Mouse (Mus musculus): ENCODE data around the gene Trpv3. TPM values are rescaled to one million over a fixed set of nuclear protein-coding genes. Genes with fewer than 3 reads are reported as not detected.

The Trpv3 gene
- polyA plus RNA-seq, 1 experiment = not detected

DNA sequence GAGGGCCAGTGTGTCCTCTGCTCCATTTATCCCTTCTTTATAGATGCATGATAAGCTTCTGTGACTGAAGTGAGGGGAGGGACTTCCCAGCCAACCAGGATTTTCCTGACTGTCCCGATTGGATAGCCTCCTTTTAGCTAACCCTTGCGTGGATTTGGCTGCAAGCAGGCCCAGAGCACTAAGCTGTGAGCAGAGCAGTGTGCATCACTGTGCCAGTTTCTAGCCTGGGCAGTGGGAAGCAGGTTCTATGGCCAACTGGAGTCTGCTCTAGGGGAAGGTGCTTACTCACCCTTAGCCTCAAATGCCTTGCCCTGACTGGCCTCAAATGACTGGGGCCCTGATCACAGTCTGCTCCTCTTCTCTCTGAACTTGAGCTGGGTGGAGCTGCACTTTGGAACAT lies 7.6 kb downstream of the Trpv3 start:
- no peaks in the 10 kb centered on the region for H3K4me1 ChIP-seq (ENCODE audit: control insufficient read depth, insufficient read depth, low read length)
- no peaks in the 10 kb centered on the region for H3K36me3 ChIP-seq (ENCODE audit: control insufficient read depth, insufficient read depth, low read length, poor library complexity, severe bottlenecking)
- no peak overlapping the region for H3K9ac ChIP-seq (ENCODE audit: low read depth, poor library complexity, severe bottlenecking)
- no peak for TF ChIP-seq CTCF (IDR thresholded peaks at IDR 0.05; ENCODE audit: low read depth, low read length)
- TF ChIP-seq POLR2A (IDR thresholded peaks at IDR 0.05; ENCODE audit: insufficient read depth, low read length) = no peak
- no peak for TF ChIP-seq EP300 (IDR thresholded peaks at IDR 0.05; ENCODE audit: insufficient read depth, low read depth, low read length)
- H3K9me3 ChIP-seq (replicated peaks; ENCODE audit: control insufficient read depth, insufficient read depth, low read length, poor library complexity, severe bottlenecking) = no peaks in the 10 kb centered on the region
- H3K27me3 ChIP-seq (ENCODE audit: control insufficient read depth, insufficient read depth, low read length, poor library complexity, severe bottlenecking) = no peaks in the 10 kb centered on the region
- no peak overlapping the region for H3K27ac ChIP-seq (ENCODE audit: insufficient read depth, low read length)
- H3K4me3 ChIP-seq (ENCODE audit: low read depth, low read length) = no peak overlapping the region

DNA sequence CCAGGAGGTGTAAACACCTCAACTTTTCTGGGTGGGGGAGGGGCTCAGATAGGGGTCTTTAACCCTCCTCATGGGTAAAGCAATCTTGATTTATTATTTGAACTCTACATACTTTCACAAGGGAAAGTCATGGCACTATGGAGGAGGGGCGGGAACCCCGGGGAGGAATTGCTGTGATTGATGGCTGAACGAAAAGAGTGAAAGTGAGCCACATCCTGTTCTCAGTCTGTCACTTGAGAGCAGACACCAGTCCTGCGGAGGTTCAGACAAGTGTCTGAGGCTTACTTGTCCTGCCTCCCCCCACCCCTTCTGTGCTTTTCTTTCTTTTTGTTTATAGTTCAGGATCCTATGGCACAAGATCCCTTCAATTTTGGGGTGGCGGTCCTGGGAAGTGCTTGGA lies 13.5 kb downstream of the Trpv3 start:
- TF ChIP-seq POLR2A (IDR thresholded peaks at IDR 0.05; ENCODE audit: insufficient read depth, low read length) = no peak
- no peak for TF ChIP-seq EP300 (IDR thresholded peaks at IDR 0.05; ENCODE audit: insufficient read depth, low read depth, low read length)
- TF ChIP-seq CTCF (IDR thresholded peaks at IDR 0.05; ENCODE audit: low read depth, low read length) = no peak
- no peak overlapping the region for H3K9ac ChIP-seq (ENCODE audit: low read depth, poor library complexity, severe bottlenecking)
- no peaks in the 10 kb centered on the region for H3K4me1 ChIP-seq (ENCODE audit: control insufficient read depth, insufficient read depth, low read length)
- H3K36me3 ChIP-seq (ENCODE audit: control insufficient read depth, insufficient read depth, low read length, poor library complexity, severe bottlenecking) = no peaks in the 10 kb centered on the region
- H3K4me3 ChIP-seq (ENCODE audit: low read depth, low read length) = no peak overlapping the region
- no peaks in the 10 kb centered on the region for H3K9me3 ChIP-seq (replicated peaks; ENCODE audit: control insufficient read depth, insufficient read depth, low read length, poor library complexity, severe bottlenecking)
- no peaks in the 10 kb centered on the region for H3K27me3 ChIP-seq (ENCODE audit: control insufficient read depth, insufficient read depth, low read length, poor library complexity, severe bottlenecking)
- no peak overlapping the region for H3K27ac ChIP-seq (ENCODE audit: insufficient read depth, low read length)

DNA sequence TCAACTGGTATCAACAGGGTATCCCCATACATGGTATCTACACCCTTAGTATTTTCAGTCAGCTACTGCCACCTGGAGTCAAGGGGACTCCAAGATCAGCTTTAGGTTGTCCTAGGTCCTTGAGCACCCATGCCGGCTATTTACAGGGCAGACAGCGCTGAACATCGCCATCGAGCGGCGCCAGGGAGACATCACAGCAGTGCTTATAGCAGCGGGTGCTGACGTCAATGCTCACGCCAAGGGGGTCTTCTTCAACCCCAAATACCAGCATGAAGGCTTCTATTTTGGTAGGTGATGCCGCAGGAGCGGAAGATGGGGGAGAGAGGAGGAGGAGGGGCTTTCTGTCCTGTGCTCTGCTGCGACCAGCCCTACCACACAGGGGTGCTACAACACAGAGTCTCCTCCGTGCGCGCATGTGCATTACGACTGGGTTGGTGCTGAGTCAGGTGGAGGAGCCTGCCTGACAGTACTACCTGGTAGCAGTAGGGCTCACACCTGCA lies 14.4 kb downstream of the Trpv3 start:
- H3K9ac ChIP-seq (ENCODE audit: low read depth, poor library complexity, severe bottlenecking) = no peak overlapping the region
- TF ChIP-seq POLR2A (IDR thresholded peaks at IDR 0.05; ENCODE audit: insufficient read depth, low read length) = no peak
- TF ChIP-seq CTCF (IDR thresholded peaks at IDR 0.05; ENCODE audit: low read depth, low read length) = peak; percentile 67
- TF ChIP-seq EP300 (IDR thresholded peaks at IDR 0.05; ENCODE audit: insufficient read depth, low read depth, low read length) = peak; percentile 47; the same call in 1 of the 2 replicates
- no peaks in the 10 kb centered on the region for H3K4me1 ChIP-seq (ENCODE audit: control insufficient read depth, insufficient read depth, low read length)
- no peaks in the 10 kb centered on the region for H3K36me3 ChIP-seq (ENCODE audit: control insufficient read depth, insufficient read depth, low read length, poor library complexity, severe bottlenecking)
- H3K9me3 ChIP-seq (replicated peaks; ENCODE audit: control insufficient read depth, insufficient read depth, low read length, poor library complexity, severe bottlenecking) = no peaks in the 10 kb centered on the region
- no peaks in the 10 kb centered on the region for H3K27me3 ChIP-seq (ENCODE audit: control insufficient read depth, insufficient read depth, low read length, poor library complexity, severe bottlenecking)
- peak overlapping the region; percentile 48 for H3K4me3 ChIP-seq (ENCODE audit: low read depth, low read length)
- no peak overlapping the region for H3K27ac ChIP-seq (ENCODE audit: insufficient read depth, low read length)

DNA sequence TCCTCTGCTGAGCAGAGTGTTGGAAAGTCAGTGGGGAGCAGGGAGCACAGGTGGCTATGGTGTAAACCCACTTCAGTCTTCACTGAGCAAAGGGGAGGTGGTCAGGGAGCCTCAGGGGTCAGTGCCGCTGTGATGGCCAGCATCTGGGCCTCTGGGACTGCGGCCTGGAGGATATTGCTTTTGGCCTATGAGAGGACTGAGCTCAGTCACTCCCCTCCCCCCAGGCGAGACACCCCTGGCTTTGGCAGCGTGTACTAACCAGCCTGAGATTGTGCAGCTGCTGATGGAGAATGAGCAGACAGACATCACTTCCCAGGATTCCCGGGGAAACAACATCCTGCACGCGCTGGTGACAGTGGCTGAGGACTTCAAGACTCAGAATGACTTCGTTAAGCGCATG lies 16.2 kb downstream of the Trpv3 start:
- Histone ChIP-seq H3K9ac (ENCODE audit: low read depth, poor library complexity, severe bottlenecking) (no peak overlapping the region), H3K4me1 (ENCODE audit: control insufficient read depth, insufficient read depth, low read length) (no peaks in the 10 kb centered on the region), H3K27ac (ENCODE audit: insufficient read depth, low read length) (no peak overlapping the region), H3K9me3 (replicated peaks; ENCODE audit: control insufficient read depth, insufficient read depth, low read length, poor library complexity, severe bottlenecking) (no peaks in the 10 kb centered on the region), H3K27me3 (ENCODE audit: control insufficient read depth, insufficient read depth, low read length, poor library complexity, severe bottlenecking) (no peaks in the 10 kb centered on the region), H3K4me3 (ENCODE audit: low read depth, low read length) (no peak overlapping the region), H3K36me3 (ENCODE audit: control insufficient read depth, insufficient read depth, low read length, poor library complexity, severe bottlenecking) (no peaks in the 10 kb centered on the region)
- no peak for TF ChIP-seq POLR2A (IDR thresholded peaks at IDR 0.05; ENCODE audit: insufficient read depth, low read length)
- TF ChIP-seq EP300 (IDR thresholded peaks at IDR 0.05; ENCODE audit: insufficient read depth, low read depth, low read length) = no peak
- TF ChIP-seq CTCF (IDR thresholded peaks at IDR 0.05; ENCODE audit: low read depth, low read length) = no peak

DNA sequence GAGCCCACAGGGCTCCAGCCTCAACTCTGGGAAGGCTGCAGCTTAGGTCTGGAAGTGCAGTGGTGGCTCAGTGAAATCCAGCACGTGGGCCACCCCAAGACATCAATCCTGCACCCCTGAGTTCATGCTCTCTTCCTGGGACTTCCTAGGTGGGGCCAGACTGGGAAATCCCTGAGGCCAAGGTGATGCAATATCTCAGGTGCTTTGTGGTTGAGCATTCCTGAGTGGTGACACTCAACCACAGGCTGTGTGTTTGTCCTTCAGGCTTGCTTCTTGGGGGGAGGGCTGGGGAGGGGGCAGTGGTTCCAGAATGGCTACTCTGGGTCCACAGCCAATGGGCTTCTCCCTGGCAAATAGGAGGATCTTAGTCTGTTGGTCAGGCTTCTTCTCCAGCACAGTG lies 16.7 kb downstream of the Trpv3 start:
- Histone ChIP-seq H3K36me3 (ENCODE audit: control insufficient read depth, insufficient read depth, low read length, poor library complexity, severe bottlenecking) (no peaks in the 10 kb centered on the region), H3K4me1 (ENCODE audit: control insufficient read depth, insufficient read depth, low read length) (no peaks in the 10 kb centered on the region), H3K27ac (ENCODE audit: insufficient read depth, low read length) (no peak overlapping the region), H3K4me3 (ENCODE audit: low read depth, low read length) (no peak overlapping the region), H3K9ac (ENCODE audit: low read depth, poor library complexity, severe bottlenecking) (no peak overlapping the region), H3K27me3 (ENCODE audit: control insufficient read depth, insufficient read depth, low read length, poor library complexity, severe bottlenecking) (no peaks in the 10 kb centered on the region), H3K9me3 (replicated peaks; ENCODE audit: control insufficient read depth, insufficient read depth, low read length, poor library complexity, severe bottlenecking) (no peaks in the 10 kb centered on the region)
- TF ChIP-seq EP300 (IDR thresholded peaks at IDR 0.05; ENCODE audit: insufficient read depth, low read depth, low read length) (no peak), CTCF (IDR thresholded peaks at IDR 0.05; ENCODE audit: low read depth, low read length) (no peak), POLR2A (IDR thresholded peaks at IDR 0.05; ENCODE audit: insufficient read depth, low read length) (no peak)

DNA sequence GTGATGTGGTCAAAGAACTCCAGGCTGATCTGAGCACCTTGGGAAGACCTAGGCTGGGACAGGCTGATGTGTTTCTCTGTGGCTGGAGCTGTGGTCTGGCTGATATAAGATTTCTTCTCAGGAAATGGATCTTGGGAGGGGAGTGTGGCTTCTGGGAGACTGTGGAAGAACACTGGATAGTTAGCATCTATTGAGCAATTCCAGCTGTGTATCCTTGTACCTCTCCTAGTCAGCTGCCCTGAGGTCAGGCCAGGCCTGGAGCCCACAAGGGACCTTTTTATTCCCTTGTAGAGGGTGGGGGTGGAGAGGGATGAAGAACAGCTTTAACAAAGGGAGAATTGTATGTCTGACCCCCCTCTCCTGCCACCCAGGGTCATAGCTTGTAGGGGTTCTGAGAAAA lies 17.2 kb downstream of the Trpv3 start:
- H3K27me3 ChIP-seq (ENCODE audit: control insufficient read depth, insufficient read depth, low read length, poor library complexity, severe bottlenecking) = no peaks in the 10 kb centered on the region
- no peaks in the 10 kb centered on the region for H3K36me3 ChIP-seq (ENCODE audit: control insufficient read depth, insufficient read depth, low read length, poor library complexity, severe bottlenecking)
- H3K9ac ChIP-seq (ENCODE audit: low read depth, poor library complexity, severe bottlenecking) = no peak overlapping the region
- no peak overlapping the region for H3K27ac ChIP-seq (ENCODE audit: insufficient read depth, low read length)
- H3K9me3 ChIP-seq (replicated peaks; ENCODE audit: control insufficient read depth, insufficient read depth, low read length, poor library complexity, severe bottlenecking) = no peaks in the 10 kb centered on the region
- no peak overlapping the region for H3K4me3 ChIP-seq (ENCODE audit: low read depth, low read length)
- TF ChIP-seq CTCF (IDR thresholded peaks at IDR 0.05; ENCODE audit: low read depth, low read length) (no peak), POLR2A (IDR thresholded peaks at IDR 0.05; ENCODE audit: insufficient read depth, low read length) (no peak), EP300 (IDR thresholded peaks at IDR 0.05; ENCODE audit: insufficient read depth, low read depth, low read length) (no peak)
- no peaks in the 10 kb centered on the region for H3K4me1 ChIP-seq (ENCODE audit: control insufficient read depth, insufficient read depth, low read length)
